Comparison of ENCODE assay signal across 10 mouse cellular contexts in the genomic region with DNA sequence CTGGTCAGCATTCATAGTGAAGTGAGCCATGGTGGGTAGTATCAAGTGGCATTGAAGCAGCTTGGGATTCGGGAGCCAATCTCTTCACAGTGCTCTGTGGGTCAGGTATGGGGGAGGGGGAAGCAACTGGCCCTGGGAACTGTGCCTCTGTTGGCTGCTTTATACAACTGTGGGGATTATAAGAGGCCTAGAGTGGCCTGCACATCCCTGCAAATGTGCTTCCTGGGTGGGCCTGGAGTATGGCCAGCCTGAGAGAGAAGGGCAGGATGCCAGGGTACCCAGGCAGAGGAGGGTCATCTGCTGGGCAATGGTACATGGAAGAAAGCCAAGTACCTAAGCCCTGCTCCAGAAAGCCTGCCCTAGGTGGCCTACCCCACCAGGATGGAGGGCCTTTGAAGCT. TPM values are rescaled to one million over a fixed set of nuclear protein-coding genes. Genes with fewer than 3 reads are reported as not detected.
DNase-seq lines count a peak whose midpoint lies in the region; ATAC-seq and TF ChIP-seq lines count a peak whose summit lies in the region.
"Had no signal": no experiment of that assay in that cellular context is flagged by ENCODE, and none has a peak within 500 bp of the region (broad histone marks: within the 10 kb centered on the region; RNA-seq: fewer than 3 reads in every experiment).

No protein-coding gene starts in this region.

- peak; percentile 55 for DNase-seq in cerebellum, adult 11-12 months
- no peak for DNase-seq in cerebellum, postnatal 25 days
- DNase-seq in kidney, postnatal 14 days = no peak
- DNase-seq in right cerebral cortex, postnatal 10 days (ENCODE audit: low spot score in 2 of 2) = peak; percentile 64 to 68
- no peak for DNase-seq in right cerebral cortex, adult 2 months (ENCODE audit: low spot score in 2 of 2)
- DNase-seq in stomach, postnatal 0 days (ENCODE audit: low spot score) = no peak
- DNase-seq in ovary, postnatal 36 days (ENCODE audit: low spot score) = no peak
- DNase-seq: thymus, adult 2 months had no signal

- no peak for TF ChIP-seq CTCF in stomach, postnatal 0 days (IDR thresholded peaks at IDR 0.05; ENCODE audit: low read depth)

- H3K4me1 ChIP-seq in kidney, embryonic 14.5 days (ENCODE audit: control insufficient read depth, insufficient read depth, low read length) = no peaks in the 10 kb centered on the region
- H3K4me1 ChIP-seq in stomach, postnatal 0 days (replicated peaks; ENCODE audit: control insufficient read depth, insufficient read depth) = no peaks in the 10 kb centered on the region
- H3K4me1 ChIP-seq: heart, embryonic 12.5 days had no signal

- 0 out of 2 replicates have a peak, but pooled peaks have one; percentile 16 for ATAC-seq in kidney, embryonic 14.5 days (ENCODE audit: low FRiP score, low TSS enrichment)
- ATAC-seq in stomach, postnatal 0 days (ENCODE audit: low FRiP score, low TSS enrichment) = peak; percentile 10; the same call in 1 of the 2 replicates

- no peak overlapping the region for H3K9ac ChIP-seq in kidney, embryonic 14.5 days (ENCODE audit: low read depth, low read length)
- no peak overlapping the region for H3K9ac ChIP-seq in stomach, postnatal 0 days (ENCODE audit: low read length)
- H3K9ac ChIP-seq: heart, embryonic 12.5 days had no signal

- H3K9me3 ChIP-seq in kidney, embryonic 14.5 days (ENCODE audit: control insufficient read depth, low read length) = no peaks in the 10 kb centered on the region
- no peaks in the 10 kb centered on the region for H3K9me3 ChIP-seq in stomach, postnatal 0 days (ENCODE audit: control insufficient read depth, low read length)
- H3K9me3 ChIP-seq: heart, embryonic 12.5 days had no signal

- no peak for TF ChIP-seq EP300 in stomach, postnatal 0 days (optimal IDR thresholded peaks at IDR 0.05)

- no peak overlapping the region for H3K4me3 ChIP-seq in kidney, embryonic 14.5 days (ENCODE audit: low read length)
- no peak overlapping the region for H3K4me3 ChIP-seq in stomach, postnatal 0 days (ENCODE audit: low read depth, low read length)
- H3K4me3 ChIP-seq: heart, embryonic 12.5 days had no signal

- 33% methylated on average over 1 of the region's 1 CpGs for WGBS in kidney, embryonic 14.5 days
- 54% methylated on average over 1 of the region's 1 CpGs for WGBS in stomach, postnatal 0 days

- H3K36me3 ChIP-seq in kidney, embryonic 14.5 days (ENCODE audit: control insufficient read depth, insufficient read depth, low read length) = no peaks in the 10 kb centered on the region
- no peaks in the 10 kb centered on the region for H3K36me3 ChIP-seq in stomach, postnatal 0 days (ENCODE audit: control insufficient read depth, insufficient read depth, low read length)
- H3K36me3 ChIP-seq: heart, embryonic 12.5 days had no signal

- no peak overlapping the region for H3K27ac ChIP-seq in kidney, embryonic 14.5 days (ENCODE audit: low read depth, low read length)
- no peak overlapping the region for H3K27ac ChIP-seq in stomach, postnatal 0 days (replicated peaks)

- H3K4me2 ChIP-seq in kidney, embryonic 14.5 days (replicated peaks; ENCODE audit: low read depth, low read length) = no peak overlapping the region
- H3K4me2 ChIP-seq in stomach, postnatal 0 days (replicated peaks; ENCODE audit: low read depth) = no peak overlapping the region
- H3K4me2 ChIP-seq: heart, embryonic 12.5 days had no signal

- no peaks in the 10 kb centered on the region for H3K27me3 ChIP-seq in kidney, embryonic 14.5 days (ENCODE audit: control insufficient read depth, insufficient read depth, low read length)
- H3K27me3 ChIP-seq in stomach, postnatal 0 days (ENCODE audit: control insufficient read depth, insufficient read depth, low read length) = no peaks in the 10 kb centered on the region
- H3K27me3 ChIP-seq: heart, embryonic 12.5 days had no signal

RNA-seq across cellular contexts. Expression of a gene that starts 49.4 kb away (rescaled TPM):
- polyA plus RNA-seq in kidney, embryonic 14.5 days (2014; fragmentation: Nextera tagmentation; extraction: Ambion mirVana) = 2.6 and 2.8 TPM in 2 replicates
- 2.6 and 3.4 TPM in 2 replicates for polyA plus RNA-seq in stomach, postnatal 0 days (2015; fragmentation: Nextera tagmentation; extraction: Ambion mirVana)

Comparison
In these comparisons a context has a peak if more than half of its experiments do, and no peak if none do; other contexts are left out.
1. DNase-seq: peak in cerebellum, adult 11-12 months (single experiment) and right cerebral cortex, postnatal 10 days (2 of 2); none in cerebellum, postnatal 25 days (0 of 2), kidney, postnatal 14 days (single experiment), right cerebral cortex, adult 2 months (0 of 2), stomach, postnatal 0 days (single experiment) and ovary, postnatal 36 days (single experiment).